Mouse (Mus musculus): Measurements from ENCODE around the gene Lmnb2.

Gene Lmnb2

GRCm38 (mm10) chr10:80930361-80931152 lies 12.5 kb upstream of the Lmnb2 start:
- in situ Hi-C loops (cut with MseI, MboI): no loop called here

- in situ Hi-C loops (cut with MseI, MboI): loop anchor here (5.0 kb wide), 2 partner anchors 58 to 63 kb away; no protein-coding TSS in a partner anchor
Observed at GRCm38 (mm10) chr10:80929299-80930226, 11.5 kb upstream of the Lmnb2 start, which contains the start of gene Gadd45b. Gene Gadd45b (plus strand): TSS chr10:80930073.

- in situ Hi-C loops (cut with MseI, MboI): loop anchor here (5.0 kb wide), 2 partner anchors 59 to 64 kb away; no protein-coding TSS in a partner anchor
Observed at GRCm38 (mm10) chr10:80928586-80929298, 10.7 kb upstream of the Lmnb2 start.

GRCm38 (mm10) chr10:80925472-80925871 lies 7.4 kb upstream of the Lmnb2 start:
- in situ Hi-C loops (cut with MseI, MboI): loop anchor here (5.0 kb wide), 2 partner anchors 62 to 67 kb away; no protein-coding TSS in a partner anchor

GRCm38 (mm10) chr10:80921923-80922322 lies 3.9 kb upstream of the Lmnb2 start:
- in situ Hi-C loops (cut with MseI, MboI): no loop called here

- in situ Hi-C loops (cut with MseI, MboI): no loop called here
Observed at GRCm38 (mm10) chr10:80917336-80917778, 688 bp downstream of the Lmnb2 start.

GRCm38 (mm10) chr10:80915736-80916135 lies 2.3 kb downstream of the Lmnb2 start:
- in situ Hi-C loops (cut with MseI, MboI): no loop called here

GRCm38 (mm10) chr10:80915260-80915659 lies 2.8 kb downstream of the Lmnb2 start:
- in situ Hi-C loops (cut with MseI, MboI): no loop called here

GRCm38 (mm10) chr10:80914253-80914656 lies 3.8 kb downstream of the Lmnb2 start:
- in situ Hi-C loops (cut with MseI, MboI): no loop called here

- in situ Hi-C loops (cut with MseI, MboI): no loop called here
Observed at GRCm38 (mm10) chr10:80913364-80914011, 4.6 kb downstream of the Lmnb2 start.

GRCm38 (mm10) chr10:80911891-80912290 lies 6.2 kb downstream of the Lmnb2 start:
- in situ Hi-C loops (cut with MseI, MboI): no loop called here

- in situ Hi-C loops (cut with MseI, MboI): no loop called here
Observed at GRCm38 (mm10) chr10:80911354-80911753, 6.7 kb downstream of the Lmnb2 start.

GRCm38 (mm10) chr10:80909375-80910162 lies 8.5 kb downstream of the Lmnb2 start:
- in situ Hi-C loops (cut with MseI, MboI): no loop called here

GRCm38 (mm10) chr10:80904709-80905108 lies 13.3 kb downstream of the Lmnb2 start:
- in situ Hi-C loops (cut with MseI, MboI): no loop called here

- in situ Hi-C loops (cut with MseI, MboI): no loop called here
Observed at GRCm38 (mm10) chr10:80904004-80904693, 13.9 kb downstream of the Lmnb2 start.

GRCm38 (mm10) chr10:80903282-80903681 lies 14.8 kb downstream of the Lmnb2 start:
- in situ Hi-C loops (cut with MseI, MboI): no loop called here

GRCm38 (mm10) chr10:80902273-80902940 lies 15.6 kb downstream of the Lmnb2 start:
- in situ Hi-C loops (cut with MseI, MboI): no loop called here

- in situ Hi-C loops (cut with MseI, MboI): no loop called here
Observed at GRCm38 (mm10) chr10:80901409-80902272, 16.4 kb downstream of the Lmnb2 start.
